Mouse (Mus musculus): ENCODE results near the gene Dcdc2a. TPM values are rescaled to one million over a fixed set of nuclear protein-coding genes. Genes with fewer than 3 reads are reported as not detected.

The Dcdc2a gene
- polyA plus RNA-seq, 1 experiment from 2014 or later = 0.66 TPM

GRCm38 (mm10) chr13:25251893-25252292 is 196.1 kb downstream of the Dcdc2a start:
- H3K4me3 ChIP-seq = no peak overlapping the region
- no peak for ATAC-seq (replicated peaks; ENCODE audit: insufficient number of reproducible peaks, insufficient read depth, low FRiP score, low read depth)
- 87% methylated on average over 1 of the region's 1 CpGs for WGBS

DNA sequence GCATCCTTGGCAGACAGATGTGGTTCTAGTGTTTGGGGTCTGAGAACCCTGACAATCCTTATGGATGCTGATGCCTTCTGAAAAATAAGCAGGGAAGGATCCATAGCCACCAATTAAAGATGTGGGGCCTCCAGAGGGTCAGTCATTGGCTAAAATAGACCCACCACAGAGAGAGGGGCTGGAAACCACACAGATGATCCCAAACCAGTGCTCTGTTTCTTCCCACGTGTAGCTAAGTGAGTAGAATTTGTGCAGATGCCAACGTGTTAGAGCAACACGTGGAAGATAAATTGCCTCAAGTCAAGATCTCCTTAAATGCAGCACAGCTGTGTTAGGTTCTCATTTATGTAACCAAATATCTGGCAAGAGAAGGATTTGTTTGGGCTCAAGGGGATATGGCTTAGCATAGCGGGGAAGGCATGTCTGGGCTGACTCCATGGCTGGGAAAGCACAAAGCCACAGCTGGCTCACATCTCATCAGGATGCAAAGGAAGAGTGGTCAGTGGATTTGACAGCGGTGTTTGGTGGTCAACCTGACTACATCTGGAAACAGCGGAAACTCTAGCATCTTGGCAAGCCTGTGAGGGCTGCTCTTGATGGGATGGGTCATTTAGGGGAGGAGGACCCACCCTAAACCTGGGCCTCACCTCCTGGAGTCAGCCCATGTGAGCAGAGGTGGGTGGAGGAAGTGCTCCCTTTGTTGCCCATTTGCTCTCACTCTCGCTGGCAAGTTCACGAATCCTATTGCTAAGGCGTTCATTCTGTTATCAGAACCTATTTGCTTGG is 198.9 kb downstream of the Dcdc2a start:
- Histone ChIP-seq H3K36me3 (no peaks in the 10 kb centered on the region), H3K27me3 (no peaks in the 10 kb centered on the region), H3K9me3 (replicated peaks) (no peaks in the 10 kb centered on the region), H3K9ac (no peak overlapping the region), H3K4me1 (replicated peaks) (no peaks in the 10 kb centered on the region), H3K4me3 (no peak overlapping the region), H3K4me2 (no peak overlapping the region), H3K27ac (no peak overlapping the region)
- 63% methylated on average over 9 of the region's 9 CpGs for WGBS
- no peak; the same call in 1 of the 2 replicates for ATAC-seq (replicated peaks; ENCODE audit: insufficient number of reproducible peaks, insufficient read depth, low FRiP score, low read depth)

More at GRCm38 (mm10) chr13:25251893-25252292, 196.1 kb downstream of the Dcdc2a start:
- Histone ChIP-seq H3K36me3 (no peaks in the 10 kb centered on the region), H3K4me1 (replicated peaks) (no peaks in the 10 kb centered on the region), H3K27ac (no peak overlapping the region), H3K9me3 (replicated peaks) (no peaks in the 10 kb centered on the region), H3K4me2 (no peak overlapping the region), H3K9ac (no peak overlapping the region), H3K27me3 (no peaks in the 10 kb centered on the region)

- Histone ChIP-seq H3K27ac (no peak overlapping the region), H3K4me3 (no peak overlapping the region), H3K36me3 (no peaks in the 10 kb centered on the region), H3K9me3 (replicated peaks) (no peaks in the 10 kb centered on the region), H3K4me1 (replicated peaks) (no peaks in the 10 kb centered on the region), H3K4me2 (no peak overlapping the region), H3K9ac (no peak overlapping the region), H3K27me3 (no peaks in the 10 kb centered on the region)
- 72% methylated on average over 6 of the region's 6 CpGs for WGBS
- no peak for ATAC-seq (replicated peaks; ENCODE audit: insufficient number of reproducible peaks, insufficient read depth, low FRiP score, low read depth)
Measured at GRCm38 (mm10) chr13:25257608-25258007, 201.8 kb downstream of the Dcdc2a start.

Other genes starting within 250 kb of the Dcdc2a start
- gene Acot13, start 224.5 kb upstream of the Dcdc2a start, polyA plus RNA-seq (2015; fragmentation: Nextera tagmentation; extraction: Ambion mirVana) = 223 and 306 TPM in 2 replicates
- 29.8 and 34.9 TPM in 2 replicates for gene Tdp2, start 224.3 kb upstream of the Dcdc2a start, polyA plus RNA-seq (2015; fragmentation: Nextera tagmentation; extraction: Ambion mirVana)
- 0.03 and 0.24 TPM in 2 replicates for gene D130043K22Rik, start 210.9 kb upstream of the Dcdc2a start, polyA plus RNA-seq (2015; fragmentation: Nextera tagmentation; extraction: Ambion mirVana)
- 12.6 TPM in 2 replicates for gene Aldh5a1, start 118.3 kb upstream of the Dcdc2a start, polyA plus RNA-seq (2015; fragmentation: Nextera tagmentation; extraction: Ambion mirVana)
- 0.31 and 0.32 TPM in 2 replicates for gene Gpld1, start 112.9 kb upstream of the Dcdc2a start, polyA plus RNA-seq (2015; fragmentation: Nextera tagmentation; extraction: Ambion mirVana)
- gene Mrs2, start 35.6 kb upstream of the Dcdc2a start, polyA plus RNA-seq (2015; fragmentation: Nextera tagmentation; extraction: Ambion mirVana) = 13.1 and 13.5 TPM in 2 replicates
- gene Nrsn1, start 214.5 kb downstream of the Dcdc2a start, polyA plus RNA-seq (2015; fragmentation: Nextera tagmentation; extraction: Ambion mirVana) = 0.19 and 0.81 TPM in 2 replicates

All from heart, embryonic 15.5 days (tissue).